Mouse (Mus musculus) neutrophil, adult 5-6 weeks (primary cell): ENCODE results near the gene Wdr81. TPM values are rescaled to one million over a fixed set of nuclear protein-coding genes. Genes with fewer than 3 reads are reported as not detected.
"Not testable (repeated sequence)": the region's sequence is repeated elsewhere in the genome, so short reads cannot be mapped to it uniquely, and the experiment has no call there.

ENCODE experiments used
- ATAC-seq: fragments of 151-379, 151-347 bp; 2 replicates; pipeline ENCODE4 v1.8.0; 2017; ENCODE audit warnings: mild to moderate bottlenecking, moderate TSS enrichment; ENCODE audit not compliant: insufficient number of reproducible peaks, poor library complexity, low FRiP score, severe bottlenecking; ENCODE audit errors: extremely low read depth
- total RNA-seq: library from RNA; stranded (forward); fragments of 200-1000 nt; gene quantifications from 2 replicates; pipeline ENCODE4 v1.2.3, GENCODE M21; 2017

The Wdr81 gene
- total RNA-seq, 1 experiment from 2014 or later, result 16.3 TPM

DNA sequence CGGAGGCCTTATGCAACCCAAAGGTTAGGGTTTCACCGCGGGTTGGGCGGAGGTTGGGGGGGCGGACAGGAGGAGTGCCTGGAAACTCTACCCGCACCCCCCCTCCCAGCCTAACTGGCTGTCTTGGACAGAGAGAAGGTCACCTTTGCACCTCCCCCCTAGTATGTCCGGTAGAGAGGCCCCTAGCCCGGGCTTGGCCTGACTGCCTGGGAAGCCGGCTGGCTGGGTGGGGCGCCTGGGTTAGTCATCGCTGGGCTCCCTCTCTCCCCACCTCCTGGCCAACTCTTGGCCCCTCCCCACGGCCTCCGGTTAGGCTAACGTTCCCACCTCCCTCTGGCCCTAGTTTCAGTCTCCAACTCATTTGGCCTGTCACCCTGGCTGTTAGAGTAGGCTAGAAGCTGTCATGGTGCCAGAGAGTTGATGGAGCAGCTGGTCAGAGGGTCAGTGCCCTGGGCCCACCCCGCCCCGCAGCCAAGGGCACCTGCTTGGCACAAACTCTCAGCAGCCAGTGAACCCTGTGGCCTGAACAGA is 7.8 kb upstream of the Wdr81 start:
- no peak for ATAC-seq

DNA sequence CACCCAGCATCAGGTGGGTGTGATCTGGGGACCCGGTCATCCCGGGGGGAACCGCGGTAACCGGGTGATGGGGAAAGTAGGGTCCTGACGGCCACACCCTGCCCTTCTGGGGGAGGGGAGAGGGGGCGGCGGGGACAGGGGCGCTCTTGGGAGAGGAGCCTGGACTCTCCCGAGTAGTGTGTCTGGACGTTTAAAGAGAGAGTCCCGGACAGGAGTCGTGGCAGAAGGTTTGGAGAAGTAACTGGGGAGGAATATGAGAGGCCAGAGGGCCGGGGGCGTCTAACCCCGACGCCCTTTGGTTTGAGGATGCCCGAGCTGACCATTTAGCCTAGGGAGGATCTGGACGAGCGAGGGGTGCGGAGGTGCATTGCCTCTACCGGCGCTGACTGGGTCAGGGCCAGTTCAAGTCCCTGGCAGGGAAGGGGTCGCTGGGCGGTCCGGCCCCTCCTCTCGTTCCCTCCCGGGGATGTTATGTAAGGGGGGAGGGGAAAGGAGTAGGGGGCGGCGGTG is 7.3 kb upstream of the Wdr81 start:
- no peak for ATAC-seq

DNA sequence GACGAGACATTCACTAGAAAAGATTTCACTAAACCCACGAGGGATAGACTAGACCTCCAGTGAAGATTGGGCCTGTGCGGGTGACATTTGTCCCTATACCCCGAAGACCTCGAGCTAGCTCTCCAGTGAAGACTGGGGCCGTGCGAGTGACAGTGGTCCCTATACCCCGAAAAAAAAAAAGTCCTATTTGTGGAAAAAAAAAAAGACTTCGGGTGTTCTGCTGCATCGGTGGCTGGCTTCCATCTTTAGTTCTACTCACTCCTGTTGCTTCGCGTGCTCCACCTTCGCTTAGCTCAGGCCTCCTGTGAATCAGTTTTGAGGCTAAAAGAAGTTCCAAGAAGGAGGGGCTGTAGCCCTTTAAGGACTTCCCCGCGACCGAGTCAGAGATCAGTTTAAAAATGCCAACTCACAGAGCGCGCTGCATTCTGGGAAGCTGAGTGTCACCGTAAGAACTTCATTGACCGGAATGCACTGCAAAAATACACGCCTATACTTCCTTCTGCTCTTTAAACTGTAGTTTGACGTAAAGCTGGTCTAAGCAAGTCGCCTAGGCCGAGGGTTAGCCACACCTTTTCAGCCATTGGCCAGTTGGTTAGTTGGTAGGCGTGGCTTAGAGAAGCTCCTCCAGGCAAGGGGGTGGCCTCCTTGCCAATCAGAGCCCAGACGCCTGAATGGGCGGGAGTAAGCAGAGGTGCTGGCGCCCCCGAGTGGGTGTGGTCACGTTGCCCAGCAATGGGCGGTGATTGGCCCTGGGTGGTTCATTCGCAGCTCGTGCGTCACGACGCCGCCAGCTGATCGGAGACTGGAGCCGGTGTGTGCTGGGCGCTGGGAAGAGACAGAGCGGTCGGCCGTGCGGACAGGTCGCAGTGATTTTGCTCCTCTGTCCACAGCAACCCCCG is 6.6 kb upstream of the Wdr81 start, which contains the start of gene Tlcd2:
TSS of gene Tlcd2 (plus strand) at position 872 of the 899 bp plus-strand sequence.
- ATAC-seq, result peak; percentile 78

DNA sequence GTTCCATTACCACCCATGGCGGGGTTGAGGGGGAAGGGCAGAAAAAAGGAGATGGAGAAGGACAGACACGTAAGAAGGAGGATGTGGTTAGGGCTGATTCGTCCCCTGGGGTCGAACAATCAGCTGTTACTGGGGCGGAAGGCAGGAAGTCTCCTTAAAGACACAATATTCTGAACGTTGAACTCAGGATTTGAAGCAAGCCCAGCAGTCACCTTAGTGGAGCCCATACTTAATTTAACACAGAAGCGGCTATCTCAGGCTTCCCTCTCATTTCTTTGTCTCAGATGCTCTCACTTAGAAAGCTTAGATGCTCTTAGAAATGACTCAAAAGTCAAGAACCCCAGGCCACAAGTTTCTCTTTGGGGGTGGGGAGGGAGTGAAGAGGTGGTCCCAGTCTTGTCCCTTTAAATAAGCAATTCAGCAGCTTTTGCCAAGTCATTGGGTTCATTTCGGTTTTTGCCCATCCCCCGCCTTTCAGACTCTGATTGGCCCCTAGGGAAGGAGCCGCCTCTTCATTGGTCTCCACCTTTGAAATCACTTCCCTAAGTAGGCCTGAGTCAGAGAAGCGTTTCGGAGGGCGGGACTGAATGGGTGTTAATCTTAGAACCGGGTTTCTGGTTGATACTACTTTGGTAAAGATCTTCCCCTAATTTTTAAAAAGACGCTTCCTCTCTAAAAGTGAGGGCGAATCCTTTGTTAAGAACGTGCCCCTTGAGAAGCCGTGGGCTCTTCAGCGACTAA is 5.8 kb upstream of the Wdr81 start:
- peak; percentile 43 for ATAC-seq

DNA sequence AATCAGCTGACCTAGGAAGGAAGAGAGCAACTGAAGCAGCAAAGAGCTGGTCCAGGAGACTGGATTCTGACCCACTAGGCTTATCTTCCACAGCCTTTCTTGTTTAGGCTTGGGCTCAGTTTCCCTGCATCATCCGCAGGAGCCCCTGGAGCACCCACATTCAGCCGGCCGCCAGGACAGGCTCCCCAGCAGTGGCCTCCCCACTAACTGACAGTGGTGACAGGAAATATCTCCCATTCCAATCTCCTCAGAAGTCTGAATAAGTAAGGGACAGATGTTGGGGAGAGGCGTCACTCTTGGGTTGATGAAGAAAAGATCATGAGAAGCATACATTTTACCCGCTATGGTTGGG is 5.2 kb upstream of the Wdr81 start:
- ATAC-seq, result no peak

DNA sequence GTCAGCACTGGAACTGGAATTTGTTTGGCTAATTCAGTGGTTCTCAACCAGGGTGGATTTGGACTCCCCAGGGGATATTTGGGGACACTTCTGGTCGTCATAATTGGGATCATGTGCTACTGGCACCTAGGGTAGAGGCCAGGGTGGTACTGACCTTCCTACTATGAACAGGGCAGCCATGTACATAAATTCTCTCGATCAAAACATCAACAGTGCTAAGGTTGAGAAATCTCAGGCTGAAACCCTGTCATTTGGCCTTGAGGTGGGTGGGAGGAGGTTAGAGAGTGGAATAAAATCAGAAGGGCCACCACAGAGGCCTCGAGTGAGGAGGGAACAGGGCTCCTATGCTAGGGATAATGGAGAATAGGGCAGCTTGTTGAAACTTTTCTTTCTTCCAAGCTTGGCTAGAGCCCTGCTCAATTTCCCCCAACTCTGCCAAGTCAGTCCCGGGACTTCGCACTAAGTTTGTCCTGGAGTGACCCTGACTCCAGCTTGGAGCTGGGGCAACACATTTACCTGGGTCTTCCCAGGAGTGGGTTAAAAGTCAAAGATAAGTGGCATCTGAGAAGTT is 4.7 kb upstream of the Wdr81 start:
- ATAC-seq, result no peak

DNA sequence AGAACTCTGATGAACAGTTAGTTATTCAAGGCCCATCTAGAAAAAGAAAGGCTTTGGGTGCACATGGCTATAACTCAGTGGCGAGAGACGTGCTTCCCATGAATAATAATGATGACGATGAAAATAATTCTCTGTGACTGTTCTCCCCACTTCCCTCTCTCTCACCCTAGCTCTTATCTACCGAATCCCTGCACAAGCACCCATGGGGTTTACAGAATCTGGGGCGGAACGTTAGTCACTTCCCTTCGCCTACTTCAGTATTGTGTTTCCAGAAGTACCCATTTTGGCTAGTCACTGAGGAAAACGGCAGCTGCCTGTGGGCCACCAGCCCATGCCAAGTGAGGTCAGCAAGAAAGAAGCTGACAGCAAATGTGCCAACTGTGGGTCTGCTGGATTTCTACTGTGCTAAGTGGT is 4.1 kb upstream of the Wdr81 start:
- ATAC-seq, result no peak

DNA sequence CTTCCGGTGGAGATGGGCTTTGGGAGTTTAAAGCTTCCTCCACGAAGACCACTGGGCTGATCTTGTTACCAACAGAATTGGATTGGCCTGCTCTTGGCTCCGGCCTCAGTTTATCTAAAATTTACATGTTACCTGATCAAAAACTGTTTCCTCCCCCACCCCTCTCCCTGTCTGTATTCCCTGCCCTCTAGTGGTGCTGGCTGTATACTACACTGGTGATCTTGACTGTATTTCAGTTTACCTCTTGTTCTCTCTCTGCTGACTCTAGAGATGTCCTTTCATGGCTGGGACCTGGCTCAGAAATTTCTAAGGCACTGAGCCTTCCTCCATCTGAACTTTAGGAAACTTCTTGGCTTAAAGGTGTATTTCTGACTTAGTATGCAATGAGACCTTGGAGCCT is 3.7 kb upstream of the Wdr81 start:
- no peak for ATAC-seq

DNA sequence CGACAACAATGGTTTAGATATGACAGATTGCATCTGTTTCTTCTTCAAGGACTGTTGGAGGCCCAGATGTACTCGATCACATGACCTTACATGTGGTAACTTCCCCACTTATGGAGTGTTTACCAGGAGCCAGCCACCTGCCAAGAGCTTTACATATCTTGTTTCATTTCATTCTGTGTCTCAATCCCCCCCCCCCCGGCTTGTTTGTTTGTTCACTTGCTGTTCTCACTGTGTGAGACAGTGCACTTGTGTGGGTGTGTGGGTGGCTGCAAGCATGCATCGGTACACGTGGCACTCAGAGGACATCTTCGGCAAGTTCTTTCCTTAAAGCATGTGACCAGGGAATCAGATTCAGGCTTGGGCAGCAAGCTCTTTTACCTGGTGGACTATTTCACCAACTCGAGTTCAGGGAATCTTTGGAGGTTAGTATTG is 1.9 kb upstream of the Wdr81 start:
- ATAC-seq, result no peak

DNA sequence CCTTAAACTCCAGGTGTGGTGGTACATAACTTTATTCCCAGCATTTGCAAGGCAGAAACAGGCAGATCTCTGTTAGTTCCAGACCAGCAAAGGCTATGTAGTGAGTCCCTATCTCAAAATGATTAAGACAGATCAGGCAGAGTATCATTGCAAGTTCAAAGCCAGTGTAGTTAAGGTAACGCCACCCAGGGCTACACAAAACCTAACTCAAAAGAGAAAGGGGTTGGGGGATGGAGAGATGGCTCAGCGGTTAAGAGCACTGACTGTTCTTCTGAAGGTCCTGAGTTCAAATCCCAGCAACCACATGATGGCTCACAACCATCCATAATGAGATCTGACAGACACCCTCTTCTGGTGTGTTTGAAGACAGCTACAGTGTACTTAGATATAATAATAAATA is 1.5 kb upstream of the Wdr81 start:
- ATAC-seq, result not testable (repeated sequence)

DNA sequence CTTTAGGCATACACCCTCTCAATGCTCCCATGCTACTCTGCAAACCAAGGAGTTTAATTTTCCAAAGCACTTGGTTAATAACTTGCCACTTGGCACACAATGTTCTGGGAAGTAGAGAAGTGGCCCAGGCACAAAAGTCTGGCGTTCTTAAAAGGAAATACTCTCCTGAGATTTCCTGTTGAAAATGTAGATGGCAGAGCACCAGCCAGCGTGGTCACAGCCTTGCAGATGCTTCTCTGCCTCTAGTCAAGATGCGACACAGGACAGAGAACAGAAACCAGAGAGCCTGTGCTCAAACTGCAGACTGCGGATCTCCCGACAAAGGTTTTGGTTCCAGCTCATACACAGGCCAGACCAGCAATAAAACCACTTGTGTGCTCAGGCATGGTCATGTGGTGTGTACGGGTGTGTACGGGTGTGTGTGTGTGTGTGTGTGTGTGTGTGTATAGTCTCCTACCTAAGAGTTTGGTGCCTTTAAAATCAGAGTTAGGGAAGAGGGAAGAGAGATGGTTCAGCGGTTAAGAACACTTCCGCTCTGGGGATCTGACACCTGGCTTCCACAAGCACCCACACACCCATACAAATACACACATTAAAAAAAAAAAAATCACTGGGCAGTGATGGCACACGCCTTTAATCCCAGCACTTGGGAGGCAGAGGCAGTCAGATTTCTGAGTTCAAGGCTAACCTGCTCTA is 672 bp upstream of the Wdr81 start:
- ATAC-seq, result no peak

DNA sequence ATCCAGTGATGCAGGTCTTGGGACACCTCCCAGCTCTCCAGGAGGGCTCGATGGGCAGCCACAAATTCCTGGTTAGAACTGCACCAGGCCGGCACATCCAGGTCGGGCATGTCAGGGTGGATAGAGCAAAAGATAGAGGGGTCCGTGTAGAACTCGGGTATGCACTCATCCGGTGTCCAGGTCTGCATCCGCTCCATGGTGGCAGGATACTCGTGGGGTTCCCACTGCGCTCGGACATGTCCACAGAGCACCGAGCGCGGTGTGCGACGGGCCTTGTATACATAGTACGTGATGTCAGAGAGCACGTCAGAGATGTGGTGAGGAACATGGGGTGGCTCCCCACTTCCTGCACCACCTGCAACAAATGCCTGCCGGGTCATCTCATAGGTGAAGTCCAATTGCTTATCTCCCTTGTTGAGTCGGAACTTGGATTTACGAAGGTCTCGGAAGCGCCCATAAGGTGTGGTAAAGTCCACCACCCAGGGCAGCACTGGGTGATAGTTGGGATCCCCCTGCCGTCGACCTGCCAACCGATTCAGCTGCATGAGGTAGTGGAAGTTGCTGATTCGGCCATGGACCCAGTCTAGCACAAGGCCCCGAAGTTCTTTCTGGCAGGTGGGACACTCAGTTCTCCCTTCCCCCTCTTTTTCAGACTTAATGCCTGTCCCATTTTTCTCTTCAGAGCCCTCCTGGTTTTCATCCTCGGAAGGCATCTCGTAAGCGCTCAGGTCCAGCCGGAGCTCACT is 1.5 kb downstream of the Wdr81 start:
- ATAC-seq, result no peak

DNA sequence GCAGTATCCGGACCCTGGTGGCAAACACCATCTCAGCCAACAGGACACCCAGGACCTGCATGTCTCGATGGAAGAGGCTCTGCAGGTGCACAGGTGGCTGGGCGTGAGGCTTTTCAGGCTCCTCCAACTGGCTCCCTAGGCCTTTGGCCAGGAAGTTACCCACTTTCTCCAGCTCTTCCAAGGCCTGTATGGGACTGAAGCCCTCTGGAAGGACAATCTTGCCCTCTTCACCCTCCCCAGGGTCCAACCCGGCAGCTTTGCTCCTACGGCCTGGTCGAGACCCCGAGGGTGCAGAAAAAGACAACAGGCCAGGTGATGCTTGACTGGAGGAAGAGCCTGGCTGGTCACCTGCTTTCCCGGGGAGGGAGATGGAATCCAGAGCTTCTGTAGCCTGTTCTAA is 2.4 kb downstream of the Wdr81 start:
- no peak for ATAC-seq

DNA sequence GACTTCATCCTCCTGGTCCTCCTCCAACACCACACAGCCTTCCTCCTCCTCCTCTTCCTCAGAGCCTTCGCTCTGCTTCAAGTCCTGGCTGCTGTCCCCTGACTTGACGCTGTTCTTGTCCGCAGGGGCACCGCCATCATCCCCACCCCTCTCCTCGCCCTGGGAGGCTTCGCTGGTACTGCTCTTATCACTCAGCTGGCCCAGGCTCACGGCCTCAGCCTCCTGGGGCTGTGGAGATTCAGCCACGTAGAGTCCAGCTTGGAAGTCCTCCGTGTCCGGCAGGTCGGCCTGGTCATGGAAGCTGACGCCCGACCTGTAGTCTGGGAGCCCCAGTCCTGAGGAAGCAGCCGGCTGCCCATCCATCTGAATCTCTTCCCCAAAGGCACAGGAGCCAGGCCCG is 3.6 kb downstream of the Wdr81 start:
- no peak for ATAC-seq

DNA sequence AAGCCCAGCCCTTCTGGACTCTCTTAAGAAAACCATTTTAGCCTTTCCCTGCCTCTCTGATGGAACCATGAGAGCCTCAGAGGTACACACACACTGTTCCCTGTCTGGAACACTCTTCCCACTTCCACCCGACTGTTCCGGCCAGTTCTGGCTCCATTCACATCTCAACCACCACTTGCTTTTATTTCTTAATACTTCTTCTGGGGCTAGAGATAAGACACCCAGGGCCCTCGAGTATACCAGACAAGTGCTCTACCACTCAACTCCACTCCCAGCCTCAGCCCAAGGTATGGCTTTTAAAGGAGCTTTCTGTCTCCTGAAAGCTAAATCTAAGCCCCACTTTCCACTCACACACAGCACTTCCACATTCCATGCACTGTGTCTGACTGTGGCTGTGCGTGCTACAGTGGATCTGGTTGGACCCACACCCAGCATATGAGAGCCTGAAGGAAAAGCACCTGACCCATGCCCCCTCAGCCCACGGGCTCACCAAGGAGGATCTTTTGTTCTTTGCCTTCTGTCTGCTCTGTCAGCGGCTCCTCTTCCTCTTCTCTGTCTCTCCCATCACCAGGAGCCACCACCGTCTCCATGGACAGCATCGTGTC is 4.1 kb downstream of the Wdr81 start:
- ATAC-seq, result no peak

DNA sequence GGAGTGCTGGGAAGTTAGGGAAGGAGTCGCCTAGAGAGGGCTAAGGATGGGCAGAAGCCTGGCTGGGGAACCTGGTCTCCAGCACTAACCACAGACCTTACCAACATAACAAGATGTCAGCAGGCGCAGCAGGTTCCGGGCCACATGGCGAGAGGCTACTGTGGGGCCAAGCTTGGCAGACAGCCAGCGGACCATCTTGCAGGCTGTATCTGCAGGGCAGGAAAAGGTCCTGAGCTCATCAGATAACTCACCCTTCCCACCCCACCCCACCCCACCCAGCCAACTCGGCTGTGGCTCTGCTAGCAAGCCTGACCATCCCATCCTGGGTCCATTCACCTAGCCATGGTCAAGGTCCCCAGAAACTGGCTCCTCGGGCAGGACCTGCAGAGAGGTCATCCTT is 4.8 kb downstream of the Wdr81 start:
- ATAC-seq, result no peak

DNA sequence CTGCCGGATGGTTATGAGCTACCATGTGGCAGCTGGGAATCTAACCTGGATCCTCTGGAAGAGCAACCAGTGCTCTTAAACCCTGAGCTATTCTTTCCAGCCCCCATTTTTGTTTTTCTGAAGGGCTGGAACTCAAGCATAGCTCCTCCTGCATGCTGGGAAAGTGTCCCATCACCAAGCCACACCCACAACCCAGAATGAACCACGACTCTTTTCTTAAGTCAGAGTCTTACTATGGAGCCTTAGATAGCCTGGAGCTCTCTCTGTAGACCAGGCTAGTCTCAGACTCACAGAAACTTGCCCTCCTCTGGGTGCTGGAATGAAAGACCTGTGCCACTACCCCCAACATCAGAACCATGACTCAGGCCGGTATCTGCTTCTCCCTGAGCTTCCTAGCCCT is 5.9 kb downstream of the Wdr81 start:
- ATAC-seq, result no peak

DNA sequence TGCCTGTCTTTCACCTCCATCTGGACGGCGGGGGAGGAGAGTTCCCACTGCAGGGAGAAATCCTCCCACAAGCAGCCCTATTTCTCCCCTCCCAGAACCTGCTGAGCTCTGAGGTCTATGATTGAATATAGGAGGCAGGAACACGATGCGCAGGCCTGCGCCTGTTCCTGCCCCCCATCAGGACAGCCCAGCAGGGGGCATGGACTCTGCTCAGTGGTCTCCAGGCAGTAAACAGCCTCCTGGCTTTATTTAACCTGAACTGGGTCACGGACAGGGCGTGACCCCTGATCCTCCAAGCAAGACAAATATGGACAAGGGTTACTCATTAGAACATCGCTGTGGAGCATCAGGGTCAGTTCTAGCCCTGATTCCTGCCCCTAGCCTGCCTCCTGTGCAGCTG is 10.8 kb downstream of the Wdr81 start:
- no peak for ATAC-seq
